ENCODE assay signal across 10 mouse cellular contexts in the genomic region with DNA sequence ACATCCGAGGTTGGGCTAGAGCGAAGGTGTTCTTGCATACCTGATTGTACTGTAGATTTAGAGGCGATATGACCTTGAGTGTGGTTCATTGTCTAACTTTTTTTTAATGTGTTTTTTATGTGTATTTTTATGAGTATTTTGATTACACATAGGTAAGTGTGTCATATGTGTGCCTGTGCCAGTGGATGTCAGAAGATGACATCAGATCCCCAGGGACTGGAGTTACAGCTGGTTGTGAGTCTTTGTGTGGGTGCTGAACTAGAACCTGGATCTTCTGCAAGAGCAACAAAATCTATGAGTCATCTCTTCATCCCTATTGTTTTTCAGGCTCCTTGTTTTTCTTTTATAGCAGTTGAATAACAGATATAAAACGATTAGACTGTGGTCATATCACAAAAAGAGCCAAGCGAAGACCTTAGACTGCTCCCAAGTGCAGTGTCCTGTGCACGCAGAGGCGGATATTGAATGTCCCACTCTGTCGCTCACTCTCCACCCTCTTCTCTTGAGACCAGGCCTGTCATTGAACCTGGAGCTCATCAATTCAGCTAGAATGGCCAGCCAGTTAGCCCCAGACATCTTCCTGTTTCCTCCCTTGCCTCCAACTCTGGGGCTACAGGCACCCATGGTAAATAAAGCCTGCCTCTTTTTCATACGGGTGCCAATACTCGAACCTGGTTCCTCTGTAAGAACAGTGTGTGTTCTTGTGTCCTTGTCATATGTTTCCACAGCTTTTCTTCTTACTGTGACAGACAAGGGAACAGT. TPM values are rescaled to one million over a fixed set of nuclear protein-coding genes. Genes with fewer than 3 reads are reported as not detected.
DNase-seq lines count a peak whose midpoint lies in the region; ATAC-seq and TF ChIP-seq lines count a peak whose summit lies in the region.
"Had no signal": no experiment of that assay in that cellular context is flagged by ENCODE, and none has a peak within 500 bp of the region (broad histone marks: within the 10 kb centered on the region; RNA-seq: fewer than 3 reads in every experiment).

No protein-coding gene starts in this region.

- no peak for TF ChIP-seq POLR2A in cortical plate, adult 2 months (IDR thresholded peaks at IDR 0.05; ENCODE audit: extremely low read depth, insufficient read depth, low read length)

- no peaks in the 10 kb centered on the region for H3K27me3 ChIP-seq in kidney, embryonic 15.5 days
- no peaks in the 10 kb centered on the region for H3K27me3 ChIP-seq in hindbrain, postnatal 0 days (ENCODE audit: insufficient read depth, low read length)
- no peaks in the 10 kb centered on the region for H3K27me3 ChIP-seq in midbrain, postnatal 0 days (ENCODE audit: insufficient read depth, low read length)
- H3K27me3 ChIP-seq: Patski had no signal

- H3K4me1 ChIP-seq in kidney, embryonic 15.5 days, result peaks cover 44% of the 10 kb centered on the region
- peaks cover 13% of the 10 kb centered on the region for H3K4me1 ChIP-seq in cortical plate, adult 2 months (ENCODE audit: control insufficient read depth, insufficient read depth, low read length)
- H3K4me1 ChIP-seq in hindbrain, postnatal 0 days (ENCODE audit: insufficient read depth, low read length), result peaks cover 12% of the 10 kb centered on the region; the same call in 1 of the 2 replicates
- H3K4me1 ChIP-seq in midbrain, postnatal 0 days (ENCODE audit: insufficient read depth, low read length), result 0 out of 2 replicates have a peak, but pooled peaks cover 4% of the 10 kb centered on the region

- no peak overlapping the region for H3K27ac ChIP-seq in kidney, embryonic 15.5 days
- peak overlapping the region; percentile 32 for H3K27ac ChIP-seq in cortical plate, adult 2 months (ENCODE audit: insufficient read depth, low read length)
- H3K27ac ChIP-seq in hindbrain, postnatal 0 days, result peak overlapping the region; percentile 85; the same call in 1 of the 2 replicates
- H3K27ac ChIP-seq in midbrain, postnatal 0 days (ENCODE audit: low read depth, low read length), result no peak overlapping the region

- WGBS in kidney, embryonic 15.5 days, result 86% methylated on average over 10 of the region's 10 CpGs
- 84% methylated on average over 10 of the region's 10 CpGs for WGBS in hindbrain, postnatal 0 days
- 91% methylated on average over 10 of the region's 10 CpGs for WGBS in midbrain, postnatal 0 days

- peak overlapping the region; percentile 98 for H3K4me3 ChIP-seq in kidney, embryonic 15.5 days (replicated peaks)
- H3K4me3 ChIP-seq in cortical plate, adult 2 months (ENCODE audit: insufficient read depth, low read length), result peak overlapping the region; percentile 84; the same call in 1 of the 2 replicates
- H3K4me3 ChIP-seq in hindbrain, postnatal 0 days (ENCODE audit: low read length), result peak overlapping the region; percentile 95; the same call in 1 of the 2 replicates
- H3K4me3 ChIP-seq in midbrain, postnatal 0 days (ENCODE audit: low read depth, low read length), result peak overlapping the region; percentile 97; the same call in 1 of the 2 replicates

- TF ChIP-seq CTCF in cortical plate, adult 2 months (IDR thresholded peaks at IDR 0.05; ENCODE audit: extremely low read depth, insufficient read depth, low read length), result no peak
- no peak for TF ChIP-seq CTCF in hindbrain, postnatal 0 days (IDR thresholded peaks at IDR 0.05; ENCODE audit: low read depth)
- TF ChIP-seq CTCF in midbrain, postnatal 0 days (IDR thresholded peaks at IDR 0.05), result no peak

- peak overlapping the region; percentile 65 for H3K4me2 ChIP-seq in kidney, embryonic 15.5 days
- H3K4me2 ChIP-seq in hindbrain, postnatal 0 days (ENCODE audit: low read depth, low read length), result peak overlapping the region; percentile 92
- peak overlapping the region; percentile 73 for H3K4me2 ChIP-seq in midbrain, postnatal 0 days (ENCODE audit: low read depth, low read length, poor library complexity, severe bottlenecking)

- H3K9me3 ChIP-seq in kidney, embryonic 15.5 days (replicated peaks), result no peaks in the 10 kb centered on the region
- no peaks in the 10 kb centered on the region for H3K9me3 ChIP-seq in hindbrain, postnatal 0 days (ENCODE audit: low read length)
- H3K9me3 ChIP-seq in midbrain, postnatal 0 days (ENCODE audit: low read length), result no peaks in the 10 kb centered on the region

- peaks cover 8% of the 10 kb centered on the region for H3K36me3 ChIP-seq in kidney, embryonic 15.5 days
- H3K36me3 ChIP-seq in hindbrain, postnatal 0 days (ENCODE audit: insufficient read depth, low read length), result no peaks in the 10 kb centered on the region
- 0 out of 2 replicates have a peak, but pooled peaks cover 8% of the 10 kb centered on the region for H3K36me3 ChIP-seq in midbrain, postnatal 0 days (ENCODE audit: insufficient read depth, low read length)

- no peak for ATAC-seq in kidney, embryonic 15.5 days (replicated peaks; ENCODE audit: low FRiP score)
- ATAC-seq in hindbrain, postnatal 0 days, result no peak
- no peak for ATAC-seq in midbrain, postnatal 0 days (ENCODE audit: low FRiP score)
- no peak for ATAC-seq in megakaryocyte-erythroid progenitor cell, adult 5-6 weeks (replicated peaks; ENCODE audit: low FRiP score, low TSS enrichment, poor library complexity, severe bottlenecking)
- ATAC-seq: Patski had no signal

- no peak for DNase-seq in kidney, postnatal 14 days
- no peak for DNase-seq in hindbrain, postnatal 0 days (ENCODE audit: low spot score)
- no peak for DNase-seq in midbrain, postnatal 0 days (ENCODE audit: low spot score)
- no peak for DNase-seq in adrenal gland, postnatal 25 days
- DNase-seq in thymus, postnatal 36 days, result no peak

- 0 out of 2 replicates have a peak overlapping the region, but pooled peaks have one; percentile 94 for H3K9ac ChIP-seq in kidney, embryonic 15.5 days
- peak overlapping the region; percentile 99; the same call in 1 of the 2 replicates for H3K9ac ChIP-seq in hindbrain, postnatal 0 days (replicated peaks; ENCODE audit: low read length)
- 0 out of 2 replicates have a peak overlapping the region, but pooled peaks have one; percentile 96 for H3K9ac ChIP-seq in midbrain, postnatal 0 days (replicated peaks; ENCODE audit: low read length, poor library complexity, severe bottlenecking)

RNA-seq across cellular contexts. Expression of a gene that starts 1.7 kb away (rescaled TPM):
- 71.9 and 72.0 TPM in 2 replicates for polyA plus RNA-seq in kidney, embryonic 15.5 days (2015; fragmentation: Nextera tagmentation; extraction: Ambion mirVana)
- 38.8 and 40.7 TPM in 2 replicates for polyA plus RNA-seq in cortical plate, adult 2 months (2012; rRNA removed)
- total RNA-seq in hindbrain, postnatal 0 days (2014; rRNA removed), result 45.1 and 48.3 TPM in 2 replicates
- 65.8 and 73.8 TPM in 2 replicates for polyA plus RNA-seq in hindbrain, postnatal 0 days (2015; fragmentation: Nextera tagmentation; extraction: Ambion mirVana)
- total RNA-seq in midbrain, postnatal 0 days (2014; rRNA removed), result 39.3 and 41.8 TPM in 2 replicates
- polyA plus RNA-seq in midbrain, postnatal 0 days (2015; fragmentation: Nextera tagmentation; extraction: Ambion mirVana), result 67.2 and 70.6 TPM in 2 replicates
- total RNA-seq in megakaryocyte-erythroid progenitor cell, adult 5-6 weeks (2014; fragmentation: Nextera tagmentation), result 39.4 and 43.2 TPM in 2 replicates
- total RNA-seq in megakaryocyte-erythroid progenitor cell, adult 5-6 weeks (2017), result 48.1 and 50.7 TPM in 2 replicates
- 45.4 and 45.5 TPM in 2 replicates for total RNA-seq in adrenal gland, postnatal 25 days (2021)

RNA-seq across cellular contexts. Expression of a gene that starts 17.8 kb away (rescaled TPM):
- 3.6 and 6.3 TPM in 2 replicates for polyA plus RNA-seq in kidney, embryonic 15.5 days (2015; fragmentation: Nextera tagmentation; extraction: Ambion mirVana)
- 9.3 TPM in 1 of 2 replicates, not detected in the other for polyA plus RNA-seq in cortical plate, adult 2 months (2012; rRNA removed)
- 4.0 TPM in 1 of 2 replicates, not detected in the other for total RNA-seq in hindbrain, postnatal 0 days (2014; rRNA removed)
- 11.1 and 12.8 TPM in 2 replicates for polyA plus RNA-seq in hindbrain, postnatal 0 days (2015; fragmentation: Nextera tagmentation; extraction: Ambion mirVana)
- not detected in 2 replicates for total RNA-seq in midbrain, postnatal 0 days (2014; rRNA removed)
- polyA plus RNA-seq in midbrain, postnatal 0 days (2015; fragmentation: Nextera tagmentation; extraction: Ambion mirVana), result 6.9 and 10.5 TPM in 2 replicates
- not detected in 2 replicates for total RNA-seq in megakaryocyte-erythroid progenitor cell, adult 5-6 weeks (2014; fragmentation: Nextera tagmentation)
- not detected in 2 replicates for total RNA-seq in megakaryocyte-erythroid progenitor cell, adult 5-6 weeks (2017)
- 20.9 TPM in 1 of 2 replicates, not detected in the other for total RNA-seq in adrenal gland, postnatal 25 days (2021)
- total RNA-seq: neutrophil, adult 5-6 weeks had no signal

RNA-seq across cellular contexts. Expression of a gene that starts 17.9 kb away (rescaled TPM):
- 332 TPM in 2 replicates for polyA plus RNA-seq in kidney, embryonic 15.5 days (2015; fragmentation: Nextera tagmentation; extraction: Ambion mirVana)
- 270 and 272 TPM in 2 replicates for polyA plus RNA-seq in cortical plate, adult 2 months (2012; rRNA removed)
- total RNA-seq in hindbrain, postnatal 0 days (2014; rRNA removed), result 217 and 218 TPM in 2 replicates
- 330 and 348 TPM in 2 replicates for polyA plus RNA-seq in hindbrain, postnatal 0 days (2015; fragmentation: Nextera tagmentation; extraction: Ambion mirVana)
- total RNA-seq in midbrain, postnatal 0 days (2014; rRNA removed), result 167 and 306 TPM in 2 replicates
- polyA plus RNA-seq in midbrain, postnatal 0 days (2015; fragmentation: Nextera tagmentation; extraction: Ambion mirVana), result 385 and 389 TPM in 2 replicates
- total RNA-seq in megakaryocyte-erythroid progenitor cell, adult 5-6 weeks (2014; fragmentation: Nextera tagmentation), result 71.3 and 81.0 TPM in 2 replicates
- total RNA-seq in megakaryocyte-erythroid progenitor cell, adult 5-6 weeks (2017), result 150 and 265 TPM in 2 replicates
- 104 and 117 TPM in 2 replicates for total RNA-seq in adrenal gland, postnatal 25 days (2021)

RNA-seq across cellular contexts. Expression of a gene that starts 42.3 kb away (rescaled TPM):
- polyA plus RNA-seq in kidney, embryonic 15.5 days (2015; fragmentation: Nextera tagmentation; extraction: Ambion mirVana), result 149 and 152 TPM in 2 replicates
- 111 and 113 TPM in 2 replicates for polyA plus RNA-seq in cortical plate, adult 2 months (2012; rRNA removed)
- total RNA-seq in hindbrain, postnatal 0 days (2014; rRNA removed), result 85.9 and 94.0 TPM in 2 replicates
- polyA plus RNA-seq in hindbrain, postnatal 0 days (2015; fragmentation: Nextera tagmentation; extraction: Ambion mirVana), result 87.3 and 87.5 TPM in 2 replicates
- 87.2 and 116 TPM in 2 replicates for total RNA-seq in midbrain, postnatal 0 days (2014; rRNA removed)
- polyA plus RNA-seq in midbrain, postnatal 0 days (2015; fragmentation: Nextera tagmentation; extraction: Ambion mirVana), result 74.7 and 79.0 TPM in 2 replicates
- 31.7 and 48.4 TPM in 2 replicates for total RNA-seq in megakaryocyte-erythroid progenitor cell, adult 5-6 weeks (2014; fragmentation: Nextera tagmentation)
- total RNA-seq in megakaryocyte-erythroid progenitor cell, adult 5-6 weeks (2017), result 36.3 and 37.6 TPM in 2 replicates
- total RNA-seq in adrenal gland, postnatal 25 days (2021), result 154 and 195 TPM in 2 replicates

Comparison
In these comparisons a context has a peak if more than half of its experiments do, and no peak if none do; other contexts are left out.
1. H3K27ac ChIP-seq: peak in cortical plate, adult 2 months (single experiment) and hindbrain, postnatal 0 days (single experiment); none in kidney, embryonic 15.5 days (single experiment) and midbrain, postnatal 0 days (single experiment).
2. Peak in every context shown above with its lines, with median percentiles within 50 percentile points of each other: H3K4me2 ChIP-seq, H3K4me3 ChIP-seq and H3K9ac ChIP-seq.